Mouse (Mus musculus) neural tube, embryonic 14.5 days (tissue): Measurements from ENCODE around the gene Cutal. TPM values are rescaled to one million over a fixed set of nuclear protein-coding genes. Genes with fewer than 3 reads are reported as not detected.

Experiments
- ATAC-seq: fragments of 200-750 bp; cut with Nextera tagmentation; 2 replicates; pipeline ENCODE4 v1.8.0; 2017; ENCODE audit warnings: low read depth, mild to moderate bottlenecking, moderate TSS enrichment, moderate library complexity
- H3K27ac ChIP-seq: fragments of 300-500 bp; sonication (generic); 2 replicates; pipeline ENCODE4 v1.5.1; 2014; ENCODE audit warnings: low read depth, mild to moderate bottlenecking, control low read depth, low read length, moderate library complexity, mixed read lengths
- H3K27me3 ChIP-seq: fragments of 300-500 bp; sonication (generic); 2 replicates; pipeline ENCODE4 v1.6.1; 2014; ENCODE audit warnings: low read length; ENCODE audit not compliant: control insufficient read depth, insufficient read depth
- H3K36me3 ChIP-seq: fragments of 300-500 bp; sonication (generic); 2 replicates; pipeline ENCODE4 v1.6.1; 2014; ENCODE audit warnings: low read length, mixed read lengths; ENCODE audit not compliant: control insufficient read depth, insufficient read depth
- H3K4me1 ChIP-seq: fragments of 300-500 bp; sonication (generic); 2 replicates; pipeline ENCODE4 v1.6.1; 2014; ENCODE audit warnings: low read length; ENCODE audit not compliant: control insufficient read depth, insufficient read depth
- H3K4me2 ChIP-seq: fragments of 300-500 bp; sonication (generic); 2 replicates; pipeline ENCODE4 v1.6.1; 2014; ENCODE audit warnings: mild to moderate bottlenecking, low read depth, low read length, control low read depth
- H3K4me3 ChIP-seq: fragments of 300-500 bp; sonication (generic); 2 replicates; pipeline ENCODE4 v1.5.1; 2014; ENCODE audit warnings: low read depth, low read length, control low read depth, mixed read lengths
- H3K9ac ChIP-seq: fragments of 300-500 bp; sonication (generic); replicated peaks from 2 replicates; pipeline ENCODE4 v1.6.1; 2014; ENCODE audit warnings: low read depth, mild to moderate bottlenecking, control low read depth, low read length, mixed read lengths
- H3K9me3 ChIP-seq: fragments of 300-500 bp; sonication (generic); 2 replicates; pipeline ENCODE4 v1.6.1; 2016; ENCODE audit warnings: low read length; ENCODE audit not compliant: control insufficient read depth
- WGBS: fragments of 180-500 bp; shearing (Covaris S2); extraction: QIAGEN DNeasy Blood & Tissue Kit; methylation state at CpG from one replicate; pipeline ENCODE4 v1.1.7; 2014; 5-methylcytosine and 5-hydroxymethylcytosine counted together
- polyA plus RNA-seq: library from polyadenylated mRNA; unstranded; fragments of >200 nt; fragmentation: Nextera tagmentation; extraction: Ambion mirVana; gene quantifications from 2 replicates; pipeline ENCODE4 v1.2.1, GENCODE M21; 2014

The Cutal gene
- polyA plus RNA-seq, 1 experiment from 2014 or later, result not detected

GRCm38 (mm10) chr2:34920144-34920543, 45.9 kb downstream of the Cutal start:
- Histone ChIP-seq H3K4me3 (no peak overlapping the region), H3K9ac (no peak overlapping the region), H3K9me3 (no peaks in the 10 kb centered on the region), H3K27ac (no peak overlapping the region), H3K36me3 (no peaks in the 10 kb centered on the region), H3K4me2 (no peak overlapping the region), H3K4me1 (no peaks in the 10 kb centered on the region), H3K27me3 (0 out of 2 replicates have a peak, but pooled peaks cover 1% of the 10 kb centered on the region)
- no peak for ATAC-seq
- 48% methylated on average over 2 of the region's 2 CpGs for whole genome bisulfite sequencing

DNA sequence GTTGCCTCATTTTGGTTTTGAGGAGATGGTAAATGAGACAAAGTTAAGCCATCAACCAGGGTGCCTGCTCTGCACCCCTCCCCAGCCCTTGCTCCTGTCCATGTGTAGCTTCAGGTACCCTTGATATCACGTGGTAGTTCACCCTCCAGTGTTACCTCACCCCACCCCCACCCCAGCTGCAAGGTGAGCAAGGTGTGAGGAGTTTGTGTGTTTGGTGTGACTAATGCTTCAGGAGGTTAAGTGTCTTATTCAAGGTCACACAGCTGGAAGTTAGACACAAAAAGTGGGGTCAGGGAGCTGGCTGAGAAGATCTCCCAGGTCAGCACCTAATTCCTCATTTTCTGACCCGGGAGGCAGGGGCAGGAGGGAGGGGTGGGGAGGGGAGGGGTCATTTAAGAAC, 48.5 kb downstream of the Cutal start:
- H3K4me1 ChIP-seq, result no peaks in the 10 kb centered on the region
- no peaks in the 10 kb centered on the region for H3K27me3 ChIP-seq
- H3K36me3 ChIP-seq, result no peaks in the 10 kb centered on the region
- H3K27ac ChIP-seq, result no peak overlapping the region
- ATAC-seq, result no peak
- no peak overlapping the region for H3K4me3 ChIP-seq
- no peaks in the 10 kb centered on the region for H3K9me3 ChIP-seq
- H3K9ac ChIP-seq, result no peak overlapping the region
- H3K4me2 ChIP-seq, result no peak overlapping the region
- WGBS, result 21% methylated on average over 2 of the region's 2 CpGs

GRCm38 (mm10) chr2:34927320-34927719, 53.1 kb downstream of the Cutal start:
- H3K27me3 ChIP-seq, result no peaks in the 10 kb centered on the region
- no peak overlapping the region for H3K4me3 ChIP-seq
- no peaks in the 10 kb centered on the region for H3K9me3 ChIP-seq
- no peak overlapping the region for H3K9ac ChIP-seq
- H3K36me3 ChIP-seq, result no peaks in the 10 kb centered on the region
- WGBS, result 85% methylated on average over 5 of the region's 5 CpGs
- H3K27ac ChIP-seq, result no peak overlapping the region
- no peak for ATAC-seq
- no peaks in the 10 kb centered on the region for H3K4me1 ChIP-seq
- no peak overlapping the region for H3K4me2 ChIP-seq

DNA sequence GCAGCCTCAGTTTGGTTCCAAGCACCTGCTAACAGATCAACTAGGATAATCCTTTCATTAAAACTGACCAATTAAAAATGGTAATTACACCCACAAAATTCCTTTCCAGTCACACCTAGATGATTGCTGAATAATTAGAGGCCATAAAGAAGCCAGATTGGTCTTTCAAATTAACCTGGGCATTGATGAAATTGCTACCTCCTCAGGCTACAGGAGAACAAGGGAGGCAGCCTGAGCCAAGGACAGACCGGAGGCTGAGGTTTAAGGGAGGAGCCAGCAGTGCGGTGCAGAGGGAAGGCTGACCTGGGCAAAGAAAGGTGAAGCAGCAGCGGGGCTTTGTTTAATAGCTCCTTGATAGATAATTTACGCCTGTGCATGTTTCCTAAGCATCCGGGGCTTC, 63.3 kb downstream of the Cutal start:
- Histone ChIP-seq H3K27me3 (no peaks in the 10 kb centered on the region), H3K27ac (no peak overlapping the region), H3K4me3 (no peak overlapping the region), H3K9ac (no peak overlapping the region), H3K36me3 (no peaks in the 10 kb centered on the region), H3K4me2 (no peak overlapping the region), H3K4me1 (0 out of 2 replicates have a peak, but pooled peaks cover 7% of the 10 kb centered on the region), H3K9me3 (no peaks in the 10 kb centered on the region)
- no peak for ATAC-seq
- 26% methylated on average over 5 of the region's 5 CpGs for WGBS

- no peaks in the 10 kb centered on the region for H3K27me3 ChIP-seq
- no peak overlapping the region for H3K4me3 ChIP-seq
- 0 out of 2 replicates have a peak, but pooled peaks cover 7% of the 10 kb centered on the region for H3K4me1 ChIP-seq
- WGBS, result 71% methylated on average over 8 of the region's 8 CpGs
- ATAC-seq, result no peak
- no peaks in the 10 kb centered on the region for H3K9me3 ChIP-seq
- H3K4me2 ChIP-seq, result no peak overlapping the region
- H3K27ac ChIP-seq, result no peak overlapping the region
- no peaks in the 10 kb centered on the region for H3K36me3 ChIP-seq
- H3K9ac ChIP-seq, result no peak overlapping the region
Measured at GRCm38 (mm10) chr2:34938269-34939208, 64.3 kb downstream of the Cutal start.

DNA sequence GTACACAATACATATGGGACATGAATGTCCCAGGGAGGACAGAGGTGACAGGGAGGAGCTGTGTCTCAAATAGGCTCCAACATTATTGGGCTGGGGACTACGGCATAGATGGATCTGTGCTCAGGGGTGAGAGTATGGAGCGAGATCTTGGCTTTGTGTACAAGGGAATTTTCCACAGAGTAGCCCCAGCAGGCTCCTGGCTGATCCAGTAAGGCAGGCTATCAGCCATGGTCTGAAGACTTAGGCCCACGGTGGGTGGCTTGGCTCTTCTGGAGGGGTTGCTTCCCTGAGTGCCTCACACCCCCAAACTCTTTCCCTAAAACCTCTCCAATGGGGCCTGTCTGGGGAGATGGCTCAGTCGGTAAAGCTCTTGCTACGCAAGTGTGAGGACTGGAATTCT, 66.0 kb downstream of the Cutal start:
- H3K4me3 ChIP-seq, result no peak overlapping the region
- H3K9ac ChIP-seq, result no peak overlapping the region
- H3K27me3 ChIP-seq, result no peaks in the 10 kb centered on the region
- no peak overlapping the region for H3K27ac ChIP-seq
- no peaks in the 10 kb centered on the region for H3K9me3 ChIP-seq
- no peak overlapping the region for H3K4me2 ChIP-seq
- no peaks in the 10 kb centered on the region for H3K36me3 ChIP-seq
- no peak for ATAC-seq
- 73% methylated on average over 5 of the region's 5 CpGs for WGBS
- 0 out of 2 replicates have a peak, but pooled peaks cover 7% of the 10 kb centered on the region for H3K4me1 ChIP-seq

DNA sequence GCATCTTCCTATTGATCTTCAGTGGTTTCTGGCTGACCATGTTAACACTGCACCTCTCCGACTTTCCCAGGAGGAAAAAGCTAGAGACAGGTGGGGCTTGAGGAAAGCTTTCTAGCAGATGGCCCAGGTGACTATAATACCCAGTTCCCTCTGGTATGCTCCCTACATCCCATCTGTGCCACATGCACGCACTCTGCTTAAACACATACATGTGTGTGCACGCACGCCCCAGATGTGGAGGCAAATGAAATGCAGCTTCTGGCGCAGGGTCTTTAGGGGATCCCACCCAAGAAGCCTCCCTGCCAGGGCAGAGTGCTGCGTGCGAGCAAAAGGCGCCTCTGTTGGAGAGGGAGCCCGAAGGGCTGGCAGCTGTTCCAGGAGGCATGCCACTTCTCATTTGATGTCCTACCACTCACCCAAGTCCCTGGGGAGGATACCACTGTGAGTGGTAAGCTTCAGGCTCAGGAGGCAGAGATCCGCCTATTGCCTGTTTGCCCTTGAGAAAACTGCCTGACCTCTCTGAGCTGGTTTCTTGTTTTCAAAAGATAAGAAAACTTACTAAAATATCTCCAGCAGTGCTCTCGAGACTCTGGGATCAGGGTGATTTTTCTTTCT, 67.0 kb downstream of the Cutal start:
- H3K4me1 ChIP-seq, result 0 out of 2 replicates have a peak, but pooled peaks cover 7% of the 10 kb centered on the region
- no peaks in the 10 kb centered on the region for H3K9me3 ChIP-seq
- no peak overlapping the region for H3K9ac ChIP-seq
- 72% methylated on average over 11 of the region's 11 CpGs for WGBS
- H3K4me2 ChIP-seq, result no peak overlapping the region
- H3K4me3 ChIP-seq, result no peak overlapping the region
- H3K36me3 ChIP-seq, result no peaks in the 10 kb centered on the region
- H3K27ac ChIP-seq, result no peak overlapping the region
- no peak for ATAC-seq
- no peaks in the 10 kb centered on the region for H3K27me3 ChIP-seq
